Mouse (Mus musculus): ENCODE measurements at regions not wholly inside any gene's neighbourhood (a gene's known extent, or its start where the extent isn't known, plus 50 kb on each side); places are given as distances from the start of the nearest gene placed in this dataset.

GRCm38 (mm10) chr10:100210684-100211083, 124.8 kb upstream of the Gm4301 start:
- Histone ChIP-seq H3K4me1 (no peaks in the 10 kb centered on the region), H3K4me3 (replicated peaks) (no peak overlapping the region), H3K9me3 (replicated peaks) (no peaks in the 10 kb centered on the region), H3K9ac (no peak overlapping the region), H3K36me3 (no peaks in the 10 kb centered on the region), H3K27ac (no peak overlapping the region), H3K27me3 (no peaks in the 10 kb centered on the region), H3K4me2 (no peak overlapping the region)
- no peak for ATAC-seq (replicated peaks; ENCODE audit: low FRiP score)
- WGBS, result 53% methylated on average over 7 of the region's 7 CpGs

GRCm38 (mm10) chr10:100224459-100225097, 110.9 kb upstream of the Gm4301 start:
- H3K36me3 ChIP-seq, result no peaks in the 10 kb centered on the region
- 71% methylated on average over 3 of the region's 3 CpGs for WGBS
- H3K4me3 ChIP-seq (replicated peaks), result no peak overlapping the region
- H3K9me3 ChIP-seq (replicated peaks), result no peaks in the 10 kb centered on the region
- no peaks in the 10 kb centered on the region for H3K27me3 ChIP-seq
- no peak overlapping the region for H3K4me2 ChIP-seq
- no peaks in the 10 kb centered on the region for H3K4me1 ChIP-seq
- H3K27ac ChIP-seq, result no peak overlapping the region
- no peak for ATAC-seq (replicated peaks; ENCODE audit: low FRiP score)
- H3K9ac ChIP-seq, result no peak overlapping the region

GRCm38 (mm10) chr10:100259235-100259900, 76.1 kb upstream of the Gm4301 start:
- H3K9me3 ChIP-seq (replicated peaks), result no peaks in the 10 kb centered on the region
- no peak for ATAC-seq (replicated peaks; ENCODE audit: low FRiP score)
- H3K4me1 ChIP-seq, result no peaks in the 10 kb centered on the region
- no peaks in the 10 kb centered on the region for H3K27me3 ChIP-seq
- WGBS, result 66% methylated on average over 4 of the region's 4 CpGs
- H3K36me3 ChIP-seq, result no peaks in the 10 kb centered on the region
- H3K9ac ChIP-seq, result no peak overlapping the region
- H3K4me2 ChIP-seq, result no peak overlapping the region
- H3K27ac ChIP-seq, result no peak overlapping the region
- H3K4me3 ChIP-seq (replicated peaks), result no peak overlapping the region

GRCm38 (mm10) chr10:100263447-100263846, 72.0 kb upstream of the Gm4301 start:
- no peak overlapping the region for H3K4me2 ChIP-seq
- H3K27ac ChIP-seq, result no peak overlapping the region
- ATAC-seq (replicated peaks; ENCODE audit: low FRiP score), result no peak
- no peaks in the 10 kb centered on the region for H3K4me1 ChIP-seq
- H3K4me3 ChIP-seq (replicated peaks), result no peak overlapping the region
- H3K36me3 ChIP-seq, result no peaks in the 10 kb centered on the region
- H3K9ac ChIP-seq, result no peak overlapping the region
- no peaks in the 10 kb centered on the region for H3K27me3 ChIP-seq
- WGBS, result 60% methylated on average over 2 of the region's 2 CpGs
- H3K9me3 ChIP-seq (replicated peaks), result no peaks in the 10 kb centered on the region

- Histone ChIP-seq H3K4me3 (replicated peaks) (no peak overlapping the region), H3K9me3 (replicated peaks) (no peaks in the 10 kb centered on the region), H3K4me1 (no peaks in the 10 kb centered on the region), H3K4me2 (no peak overlapping the region), H3K9ac (no peak overlapping the region), H3K36me3 (no peaks in the 10 kb centered on the region), H3K27me3 (no peaks in the 10 kb centered on the region), H3K27ac (no peak overlapping the region)
- ATAC-seq (replicated peaks; ENCODE audit: low FRiP score), result no peak
- 15% methylated on average over 2 of the region's 2 CpGs for WGBS
Measured at GRCm38 (mm10) chr10:100264066-100264465, 71.4 kb upstream of the Gm4301 start.

GRCm38 (mm10) chr10:100282471-100282870, 53.0 kb upstream of the Gm4301 start:
- Histone ChIP-seq H3K4me1 (no peaks in the 10 kb centered on the region), H3K27ac (no peak overlapping the region), H3K4me2 (no peak overlapping the region), H3K36me3 (no peaks in the 10 kb centered on the region), H3K27me3 (no peaks in the 10 kb centered on the region), H3K9me3 (replicated peaks) (no peaks in the 10 kb centered on the region), H3K4me3 (replicated peaks) (no peak overlapping the region), H3K9ac (no peak overlapping the region)
- ATAC-seq (replicated peaks; ENCODE audit: low FRiP score), result no peak
